Mouse (Mus musculus) thymus, adult 2 months (tissue): ENCODE data around the gene Rab3il1.

Experiments used
- CTCF ChIP-seq: fragments of 200-500 bp; IDR thresholded peaks from 2 replicates; pipeline ENCODE4 v1.5.1; 2012; ENCODE audit warnings: mild to moderate bottlenecking, control low read depth, low read length, moderate library complexity, borderline replicate concordance; ENCODE audit not compliant: control insufficient read depth, poor library complexity, insufficient read depth; ENCODE audit errors: extremely low read depth
- POLR2A ChIP-seq: fragments of 200-500 bp; IDR thresholded peaks from 2 replicates; pipeline ENCODE4 v1.6.1; 2012; ENCODE audit warnings: mild to moderate bottlenecking, low read length, control low read depth, moderate library complexity; ENCODE audit not compliant: control insufficient read depth, poor library complexity, insufficient read depth; ENCODE audit errors: extremely low read depth

- TF ChIP-seq POLR2A (no peak), CTCF (no peak)
These were observed 4.0 kb upstream of the Rab3il1 start for GRCm38 (mm10) chr19:9997204-9998062.
